Mouse (Mus musculus): Measurements from ENCODE around the gene Hhat. TPM values are rescaled to one million over a fixed set of nuclear protein-coding genes. Genes with fewer than 3 reads are reported as not detected.
A peak's percentile ranks its signal among the peaks of the same experiment; 100 is the strongest.

The Hhat gene
- polyA plus RNA-seq, 1 experiment from 2014 or later, result 3.5 TPM

DNA sequence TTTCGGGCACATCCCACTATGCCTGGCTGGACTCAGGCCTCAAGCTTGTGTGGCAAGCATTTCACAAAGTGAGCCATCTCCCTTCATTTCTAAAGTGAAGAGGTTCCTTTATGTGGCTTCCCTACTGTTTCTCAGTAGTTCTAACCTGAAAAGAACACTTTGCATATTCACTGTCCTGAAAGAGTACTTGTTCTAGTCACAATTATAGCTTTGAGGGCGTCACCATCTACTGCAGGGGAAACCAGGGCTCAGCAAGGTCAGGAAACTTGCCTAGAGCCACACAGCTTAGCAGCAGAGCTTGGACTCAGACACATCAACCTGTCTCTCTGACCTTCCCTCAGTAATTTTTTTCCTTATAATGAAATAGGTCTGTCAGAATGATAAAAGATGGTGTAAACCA lies 6.5 kb downstream of the Hhat start:
- peaks cover under 1% of the 10 kb centered on the region for H3K4me1 ChIP-seq (ENCODE audit: control insufficient read depth, insufficient read depth, low read length)
- no peaks in the 10 kb centered on the region for H3K9me3 ChIP-seq (replicated peaks; ENCODE audit: control insufficient read depth, low read length)
- no peak overlapping the region for H3K4me2 ChIP-seq (ENCODE audit: low read length)
- H3K36me3 ChIP-seq (ENCODE audit: control insufficient read depth, insufficient read depth, low read length), result no peaks in the 10 kb centered on the region
- DNase-seq (ENCODE audit: low spot score) (no peak), ATAC-seq (no peak)
- no peak overlapping the region for H3K9ac ChIP-seq (ENCODE audit: low read length)
- 64% methylated on average over 2 of the region's 2 CpGs for WGBS
- H3K27me3 ChIP-seq (replicated peaks; ENCODE audit: control insufficient read depth, insufficient read depth, low read length), result no peaks in the 10 kb centered on the region
- no peak overlapping the region for H3K27ac ChIP-seq (ENCODE audit: low read depth, low read length)
- H3K4me3 ChIP-seq (ENCODE audit: low read depth, low read length), result no peak overlapping the region

- Histone ChIP-seq H3K27me3 (replicated peaks; ENCODE audit: control insufficient read depth, insufficient read depth, low read length) (no peaks in the 10 kb centered on the region), H3K4me3 (ENCODE audit: low read depth, low read length) (no peak overlapping the region), H3K27ac (ENCODE audit: low read depth, low read length) (no peak overlapping the region), H3K4me1 (ENCODE audit: control insufficient read depth, insufficient read depth, low read length) (no peaks in the 10 kb centered on the region), H3K9me3 (replicated peaks; ENCODE audit: control insufficient read depth, low read length) (no peaks in the 10 kb centered on the region), H3K4me2 (ENCODE audit: low read length) (no peak overlapping the region), H3K36me3 (ENCODE audit: control insufficient read depth, insufficient read depth, low read length) (no peaks in the 10 kb centered on the region), H3K9ac (ENCODE audit: low read length) (no peak overlapping the region)
- DNase-seq (ENCODE audit: low spot score) (no peak), ATAC-seq (no peak)
- 62% methylated on average over 7 of the region's 7 CpGs for WGBS
These were observed 7.8 kb downstream of the Hhat start for GRCm38 (mm10) chr1:192762946-192763933.

GRCm38 (mm10) chr1:192756674-192757073 lies 14.3 kb downstream of the Hhat start:
- Histone ChIP-seq H3K4me1 (ENCODE audit: control insufficient read depth, insufficient read depth, low read length) (peaks cover 16% of the 10 kb centered on the region), H3K9me3 (replicated peaks; ENCODE audit: control insufficient read depth, low read length) (no peaks in the 10 kb centered on the region), H3K36me3 (ENCODE audit: control insufficient read depth, insufficient read depth, low read length) (no peaks in the 10 kb centered on the region), H3K27ac (ENCODE audit: low read depth, low read length) (no peak overlapping the region), H3K4me2 (ENCODE audit: low read length) (no peak overlapping the region), H3K4me3 (ENCODE audit: low read depth, low read length) (no peak overlapping the region), H3K27me3 (replicated peaks; ENCODE audit: control insufficient read depth, insufficient read depth, low read length) (no peaks in the 10 kb centered on the region), H3K9ac (ENCODE audit: low read length) (no peak overlapping the region)
- ATAC-seq (no peak), DNase-seq (ENCODE audit: low spot score) (no peak)
- WGBS, result 86% methylated on average over 7 of the region's 7 CpGs

- ATAC-seq, result peak; percentile 94
- H3K27ac ChIP-seq (ENCODE audit: low read depth, low read length), result peak overlapping the region; percentile 55
- DNase-seq (ENCODE audit: low spot score), result peak; percentile 90
- H3K9me3 ChIP-seq (replicated peaks; ENCODE audit: control insufficient read depth, low read length), result no peaks in the 10 kb centered on the region
- H3K9ac ChIP-seq (ENCODE audit: low read length), result no peak overlapping the region; the same call in none of the 2 replicates
- WGBS, result 30% methylated on average over 13 of the region's 13 CpGs
- no peaks in the 10 kb centered on the region for H3K27me3 ChIP-seq (replicated peaks; ENCODE audit: control insufficient read depth, insufficient read depth, low read length)
- no peak overlapping the region; the same call in 1 of the 2 replicates for H3K4me2 ChIP-seq (ENCODE audit: low read length)
- H3K4me1 ChIP-seq (ENCODE audit: control insufficient read depth, insufficient read depth, low read length), result peaks cover 16% of the 10 kb centered on the region
- no peaks in the 10 kb centered on the region for H3K36me3 ChIP-seq (ENCODE audit: control insufficient read depth, insufficient read depth, low read length)
- no peak overlapping the region for H3K4me3 ChIP-seq (ENCODE audit: low read depth, low read length)
These were observed 15.1 kb downstream of the Hhat start for GRCm38 (mm10) chr1:192755685-192756606.

GRCm38 (mm10) chr1:192755246-192755645 lies 15.8 kb downstream of the Hhat start:
- 50% methylated on average over 13 of the region's 13 CpGs for WGBS
- no peaks in the 10 kb centered on the region for H3K27me3 ChIP-seq (replicated peaks; ENCODE audit: control insufficient read depth, insufficient read depth, low read length)
- ATAC-seq (peak; percentile 40; the same call in 1 of the 2 replicates), DNase-seq (ENCODE audit: low spot score) (peak; percentile 58)
- H3K36me3 ChIP-seq (ENCODE audit: control insufficient read depth, insufficient read depth, low read length), result no peaks in the 10 kb centered on the region
- no peak overlapping the region for H3K4me3 ChIP-seq (ENCODE audit: low read depth, low read length)
- H3K4me2 ChIP-seq (ENCODE audit: low read length), result no peak overlapping the region; the same call in 1 of the 2 replicates
- H3K27ac ChIP-seq (ENCODE audit: low read depth, low read length), result peak overlapping the region; percentile 55
- no peak overlapping the region; the same call in 1 of the 2 replicates for H3K9ac ChIP-seq (ENCODE audit: low read length)
- H3K9me3 ChIP-seq (replicated peaks; ENCODE audit: control insufficient read depth, low read length), result no peaks in the 10 kb centered on the region
- H3K4me1 ChIP-seq (ENCODE audit: control insufficient read depth, insufficient read depth, low read length), result peaks cover 16% of the 10 kb centered on the region

DNA sequence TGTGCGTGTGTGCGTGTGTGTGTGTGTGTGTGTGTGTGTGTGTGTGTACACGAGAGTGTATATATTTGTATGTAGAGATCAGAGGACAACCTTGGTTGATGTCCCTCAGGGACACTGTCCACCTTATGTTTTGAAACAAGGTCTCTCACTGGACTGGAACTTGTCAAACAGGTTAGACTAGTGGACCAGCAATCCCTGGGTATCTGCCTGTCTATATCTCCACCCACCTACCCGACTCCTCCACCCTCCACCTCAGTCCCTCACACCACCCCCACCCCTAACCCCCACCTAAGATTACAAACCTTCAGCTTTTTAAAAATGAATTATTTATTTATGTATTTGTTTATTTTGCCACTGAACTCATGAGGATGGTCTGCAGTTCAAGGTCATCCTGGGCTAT lies 16.8 kb downstream of the Hhat start:
- 87% methylated on average over 4 of the region's 4 CpGs for WGBS
- Histone ChIP-seq H3K4me1 (ENCODE audit: control insufficient read depth, insufficient read depth, low read length) (peaks cover 16% of the 10 kb centered on the region), H3K36me3 (ENCODE audit: control insufficient read depth, insufficient read depth, low read length) (no peaks in the 10 kb centered on the region), H3K4me2 (ENCODE audit: low read length) (no peak overlapping the region), H3K27ac (ENCODE audit: low read depth, low read length) (no peak overlapping the region), H3K9ac (ENCODE audit: low read length) (no peak overlapping the region), H3K4me3 (ENCODE audit: low read depth, low read length) (no peak overlapping the region), H3K9me3 (replicated peaks; ENCODE audit: control insufficient read depth, low read length) (no peaks in the 10 kb centered on the region), H3K27me3 (replicated peaks; ENCODE audit: control insufficient read depth, insufficient read depth, low read length) (no peaks in the 10 kb centered on the region)
- no peak for ATAC-seq
- DNase-seq (ENCODE audit: low spot score), result no peak

GRCm38 (mm10) chr1:192752659-192753601 lies 18.1 kb downstream of the Hhat start:
- DNase-seq (ENCODE audit: low spot score) (peak; percentile 23), ATAC-seq (no peak)
- H3K27ac ChIP-seq (ENCODE audit: low read depth, low read length), result peak overlapping the region; percentile 33; the same call in 1 of the 2 replicates
- peaks cover 16% of the 10 kb centered on the region for H3K4me1 ChIP-seq (ENCODE audit: control insufficient read depth, insufficient read depth, low read length)
- H3K36me3 ChIP-seq (ENCODE audit: control insufficient read depth, insufficient read depth, low read length), result no peaks in the 10 kb centered on the region
- H3K4me3 ChIP-seq (ENCODE audit: low read depth, low read length), result no peak overlapping the region
- no peak overlapping the region for H3K4me2 ChIP-seq (ENCODE audit: low read length)
- WGBS, result 22% methylated on average over 8 of the region's 8 CpGs
- no peaks in the 10 kb centered on the region for H3K9me3 ChIP-seq (replicated peaks; ENCODE audit: control insufficient read depth, low read length)
- H3K9ac ChIP-seq (ENCODE audit: low read length), result no peak overlapping the region
- no peaks in the 10 kb centered on the region for H3K27me3 ChIP-seq (replicated peaks; ENCODE audit: control insufficient read depth, insufficient read depth, low read length)

DNA sequence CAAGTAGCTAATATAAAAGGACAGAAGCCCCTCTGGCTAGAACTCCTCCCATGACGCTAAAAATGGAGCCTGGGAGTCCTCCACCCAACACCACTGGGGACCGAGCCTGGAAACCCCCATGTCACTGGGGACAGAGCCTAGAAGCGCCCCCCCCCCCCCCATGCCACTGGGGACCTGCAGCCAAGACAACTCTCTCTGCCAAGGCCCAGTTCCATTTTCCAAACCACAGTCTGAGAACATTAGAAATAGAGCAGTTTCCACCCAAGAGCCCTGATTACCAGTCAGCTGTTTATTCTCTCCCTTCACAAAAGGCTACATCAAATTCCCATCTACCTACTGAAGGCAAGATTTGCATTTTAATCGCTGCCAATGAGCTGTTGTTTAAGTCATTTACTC lies 21.0 kb downstream of the Hhat start:
- H3K4me3 ChIP-seq (ENCODE audit: low read depth, low read length), result no peak overlapping the region
- WGBS, result 46% methylated on average over 4 of the region's 4 CpGs
- no peaks in the 10 kb centered on the region for H3K27me3 ChIP-seq (replicated peaks; ENCODE audit: control insufficient read depth, insufficient read depth, low read length)
- H3K9me3 ChIP-seq (replicated peaks; ENCODE audit: control insufficient read depth, low read length), result no peaks in the 10 kb centered on the region
- no peak overlapping the region for H3K27ac ChIP-seq (ENCODE audit: low read depth, low read length)
- H3K4me1 ChIP-seq (ENCODE audit: control insufficient read depth, insufficient read depth, low read length), result peaks cover 3% of the 10 kb centered on the region
- DNase-seq (ENCODE audit: low spot score) (no peak), ATAC-seq (no peak)
- H3K36me3 ChIP-seq (ENCODE audit: control insufficient read depth, insufficient read depth, low read length), result no peaks in the 10 kb centered on the region
- H3K4me2 ChIP-seq (ENCODE audit: low read length), result no peak overlapping the region
- no peak overlapping the region for H3K9ac ChIP-seq (ENCODE audit: low read length)

Measured in forebrain, embryonic 14.5 days (tissue).